Mouse (Mus musculus) forebrain, embryonic 11.5 days (tissue): ENCODE measurements around the gene Krtap3-3. TPM values are rescaled to one million over a fixed set of nuclear protein-coding genes. Genes with fewer than 3 reads are reported as not detected.

Experiments
- ATAC-seq: fragments of 200-750 bp; cut with Nextera tagmentation; replicated peaks from 2 replicates; pipeline ENCODE4 v1.8.0; 2017; ENCODE audit warnings: moderate TSS enrichment; ENCODE audit not compliant: low FRiP score
- DNase-seq: peaks from one replicate; pipeline ENCODE4 v3.0.0-alpha.2; 2017; ENCODE audit warnings: low spot score
- H3K27ac ChIP-seq: fragments of 300-500 bp; sonication (generic); 2 replicates; pipeline ENCODE4 v1.5.1; 2014; ENCODE audit warnings: low read depth, low read length
- H3K27me3 ChIP-seq: fragments of 300-500 bp; sonication (generic); 2 replicates; pipeline ENCODE4 v1.6.1; 2014; ENCODE audit warnings: mild to moderate bottlenecking, low read length, mixed read lengths; ENCODE audit not compliant: control insufficient read depth, insufficient read depth
- H3K36me3 ChIP-seq: fragments of 300-500 bp; sonication (generic); 2 replicates; pipeline ENCODE4 v1.6.1; 2014; ENCODE audit warnings: mild to moderate bottlenecking, low read length, moderate library complexity, mixed read lengths; ENCODE audit not compliant: control insufficient read depth, insufficient read depth
- H3K4me1 ChIP-seq: fragments of 300-500 bp; sonication (generic); replicated peaks from 2 replicates; pipeline ENCODE4 v1.6.1; 2014; ENCODE audit warnings: low read length, mixed read lengths; ENCODE audit not compliant: control insufficient read depth, insufficient read depth
- H3K4me2 ChIP-seq: fragments of 300-500 bp; sonication (generic); 2 replicates; pipeline ENCODE4 v1.6.1; 2014; ENCODE audit warnings: low read depth, mild to moderate bottlenecking, low read length, moderate library complexity, mixed read lengths; ENCODE audit not compliant: severe bottlenecking
- H3K4me3 ChIP-seq: fragments of 300-500 bp; sonication (generic); 2 replicates; pipeline ENCODE4 v1.5.1; 2014; ENCODE audit warnings: low read depth, low read length
- H3K9ac ChIP-seq: fragments of 300-500 bp; sonication (generic); 2 replicates; pipeline ENCODE4 v1.6.1; 2014; ENCODE audit warnings: low read length
- H3K9me3 ChIP-seq: fragments of 300-500 bp; sonication (generic); 2 replicates; pipeline ENCODE4 v1.6.1; 2016; ENCODE audit warnings: low read length, mixed read lengths; ENCODE audit not compliant: control insufficient read depth
- WGBS: fragments of 180-500 bp; shearing (Covaris S2); extraction: QIAGEN DNeasy Blood & Tissue Kit; methylation state at CpG from one replicate; pipeline ENCODE4 v1.1.7; 2014; 5-methylcytosine and 5-hydroxymethylcytosine counted together
- polyA plus RNA-seq: library from polyadenylated mRNA; unstranded; fragments of >200 nt; fragmentation: Nextera tagmentation; extraction: Ambion mirVana; gene quantifications from 2 replicates; pipeline ENCODE4 v1.2.1, GENCODE M21; 2014

Gene Krtap3-3
- polyA plus RNA-seq, 1 experiment from 2014 or later = not detected

DNA sequence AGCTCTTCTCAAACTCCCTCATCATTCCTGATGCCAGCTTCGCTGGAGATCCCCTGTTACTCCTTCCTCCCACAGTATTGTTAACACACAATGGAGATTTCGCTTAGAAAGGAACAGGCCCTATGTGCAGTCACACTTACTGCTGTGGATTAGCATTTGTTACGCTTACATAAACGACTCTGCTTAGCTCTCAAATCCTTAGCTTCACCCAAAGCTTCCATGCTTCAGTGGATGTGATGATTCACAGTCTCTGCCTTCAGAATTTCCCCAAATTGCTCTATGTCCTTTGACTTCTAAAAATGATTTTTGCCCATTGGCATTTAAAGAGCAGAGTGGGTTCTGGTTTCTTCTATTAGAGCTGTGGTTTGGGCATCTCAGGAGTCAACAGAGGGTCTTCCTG lies 22.5 kb upstream of the Krtap3-3 start:
- DNase-seq (no peak), ATAC-seq (no peak)
- H3K4me1 ChIP-seq = no peaks in the 10 kb centered on the region
- H3K4me3 ChIP-seq = no peak overlapping the region
- no peak overlapping the region for H3K9ac ChIP-seq
- H3K36me3 ChIP-seq = no peaks in the 10 kb centered on the region
- H3K27ac ChIP-seq = no peak overlapping the region
- 31% methylated on average over 4 of the region's 4 CpGs for WGBS
- no peaks in the 10 kb centered on the region for H3K27me3 ChIP-seq
- no peak overlapping the region for H3K4me2 ChIP-seq
- no peaks in the 10 kb centered on the region for H3K9me3 ChIP-seq

DNA sequence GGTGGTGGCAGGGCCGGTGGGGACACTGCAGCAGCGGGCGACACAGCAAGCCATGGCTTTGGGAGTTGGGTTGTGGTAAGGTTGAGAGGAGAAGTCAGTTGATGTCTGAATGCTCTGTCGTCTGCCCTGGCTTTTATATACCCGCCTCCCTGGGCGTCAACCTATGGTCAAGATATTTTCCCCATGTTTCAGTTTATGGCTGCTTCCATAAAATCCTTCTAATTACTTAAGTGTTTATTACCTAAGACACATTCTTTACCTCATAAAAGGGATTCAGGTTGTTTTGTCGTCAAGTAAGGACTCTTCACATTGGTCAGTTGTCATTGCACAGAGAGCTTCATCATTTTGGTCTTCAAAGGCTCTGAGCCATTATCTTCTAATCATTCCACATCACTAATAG lies 15.9 kb upstream of the Krtap3-3 start, which contains the start of gene Krtap3-1:
TSS of gene Krtap3-1 (minus strand) at position 101 of the 400 bp plus-strand sequence.
- DNase-seq (no peak), ATAC-seq (no peak)
- Histone ChIP-seq H3K27me3 (no peaks in the 10 kb centered on the region), H3K9ac (no peak within 1 kb of the TSS), H3K27ac (no peak within 1 kb of the TSS), H3K9me3 (no peaks in the 10 kb centered on the region), H3K4me1 (no peaks in the 10 kb centered on the region), H3K36me3 (no peaks in the 10 kb centered on the region), H3K4me2 (no peak within 1 kb of the TSS), H3K4me3 (no peak within 1 kb of the TSS)
- 94% methylated on average over 7 of the region's 7 CpGs for WGBS

DNA sequence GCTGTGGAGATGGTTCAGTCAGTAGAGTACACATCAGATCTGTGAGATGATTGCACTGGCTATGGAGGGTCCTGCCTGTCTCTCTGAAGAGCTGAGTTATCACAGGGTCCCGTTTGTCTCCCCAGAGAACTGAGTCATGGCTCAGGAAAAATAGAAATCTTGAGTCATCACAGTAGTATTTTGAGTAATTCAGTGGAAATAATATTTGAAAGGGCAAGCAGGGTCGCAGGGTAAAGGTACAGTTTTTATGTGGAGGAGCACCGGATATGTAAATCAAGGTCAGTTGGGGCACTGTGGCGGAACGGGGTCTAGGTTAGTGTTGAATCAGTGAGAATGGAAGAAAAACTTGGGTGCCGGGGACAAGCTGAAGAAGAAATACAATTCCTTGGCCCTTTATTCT lies 11.9 kb upstream of the Krtap3-3 start:
- 85% methylated on average over 6 of the region's 6 CpGs for WGBS
- ATAC-seq (no peak), DNase-seq (no peak)
- Histone ChIP-seq H3K4me3 (no peak overlapping the region), H3K4me2 (no peak overlapping the region), H3K27ac (no peak overlapping the region), H3K4me1 (no peaks in the 10 kb centered on the region), H3K9me3 (no peaks in the 10 kb centered on the region), H3K27me3 (no peaks in the 10 kb centered on the region), H3K9ac (no peak overlapping the region), H3K36me3 (no peaks in the 10 kb centered on the region)

DNA sequence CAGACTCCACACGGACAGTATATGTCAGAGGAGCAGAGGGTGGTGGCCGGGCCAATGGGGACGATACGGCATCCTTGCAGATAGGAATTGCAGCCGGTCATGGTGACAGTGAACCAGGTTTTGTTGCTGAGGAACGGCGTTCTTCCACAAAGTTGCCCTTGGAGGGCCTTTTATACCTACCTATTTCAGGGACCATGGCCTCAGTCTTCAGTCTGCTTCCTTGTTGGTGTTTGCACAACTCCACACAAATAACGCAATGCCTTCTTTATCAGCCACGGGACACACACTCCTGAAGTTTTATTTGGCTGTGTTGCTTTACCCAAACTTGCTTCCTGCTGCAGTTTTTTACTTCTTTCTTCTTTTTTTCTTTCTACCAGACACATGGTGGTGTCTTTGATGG lies 8.7 kb upstream of the Krtap3-3 start, which contains the start of gene Gm11939:
TSS of gene Gm11939 (minus strand) at position 101 of the 400 bp plus-strand sequence.
- no peak for ATAC-seq
- DNase-seq = no peak
- H3K4me1 ChIP-seq = no peaks in the 10 kb centered on the region
- no peak within 1 kb of the TSS for H3K27ac ChIP-seq
- no peak within 1 kb of the TSS for H3K4me3 ChIP-seq
- WGBS = 92% methylated on average over 9 of the region's 9 CpGs
- no peaks in the 10 kb centered on the region for H3K9me3 ChIP-seq
- no peak within 1 kb of the TSS for H3K9ac ChIP-seq
- H3K27me3 ChIP-seq = no peaks in the 10 kb centered on the region
- H3K4me2 ChIP-seq = no peak within 1 kb of the TSS
- no peaks in the 10 kb centered on the region for H3K36me3 ChIP-seq

DNA sequence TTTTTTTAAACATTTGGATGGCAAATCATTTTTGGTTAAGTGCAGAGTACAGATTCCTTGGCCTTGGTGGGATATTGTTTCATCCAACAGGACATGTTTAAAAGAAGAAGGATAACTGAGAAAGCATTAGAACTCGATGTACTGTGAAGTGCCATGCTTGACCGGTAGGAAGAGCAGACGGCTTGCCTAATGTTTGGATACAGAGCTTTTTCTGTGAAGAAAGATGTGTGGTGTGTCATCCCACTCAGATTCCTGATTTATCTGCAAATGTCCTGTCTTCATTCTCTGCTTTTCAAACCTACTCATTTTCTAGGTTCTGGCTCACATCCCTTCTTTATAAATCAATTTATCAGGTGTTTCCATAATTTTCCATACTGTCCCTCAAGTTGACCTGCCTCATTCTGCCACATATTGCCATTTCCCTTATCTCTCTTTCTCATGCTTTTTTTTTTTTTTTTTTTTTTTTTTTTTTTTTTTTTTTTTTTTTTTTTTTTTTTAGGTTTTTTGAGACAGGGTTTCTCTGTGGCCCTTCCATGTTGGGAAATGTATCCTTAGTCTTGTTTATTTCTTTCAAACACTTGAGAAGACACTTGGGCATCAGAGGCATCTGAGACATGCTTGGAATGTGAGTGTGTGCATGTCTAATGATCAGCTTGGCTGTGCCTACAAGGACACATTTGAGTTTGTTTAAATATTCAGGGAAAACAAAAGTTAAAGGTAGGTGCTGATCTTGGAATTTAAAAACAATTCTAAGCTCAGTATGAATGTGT lies 7.5 kb upstream of the Krtap3-3 start:
- 91% methylated on average over 3 of the region's 3 CpGs for WGBS
- H3K36me3 ChIP-seq = no peaks in the 10 kb centered on the region
- H3K9ac ChIP-seq = no peak overlapping the region
- no peak for DNase-seq
- H3K27ac ChIP-seq = no peak overlapping the region
- no peak for ATAC-seq
- no peaks in the 10 kb centered on the region for H3K4me1 ChIP-seq
- no peak overlapping the region for H3K4me3 ChIP-seq
- no peak overlapping the region for H3K4me2 ChIP-seq
- no peaks in the 10 kb centered on the region for H3K27me3 ChIP-seq
- H3K9me3 ChIP-seq = no peaks in the 10 kb centered on the region

DNA sequence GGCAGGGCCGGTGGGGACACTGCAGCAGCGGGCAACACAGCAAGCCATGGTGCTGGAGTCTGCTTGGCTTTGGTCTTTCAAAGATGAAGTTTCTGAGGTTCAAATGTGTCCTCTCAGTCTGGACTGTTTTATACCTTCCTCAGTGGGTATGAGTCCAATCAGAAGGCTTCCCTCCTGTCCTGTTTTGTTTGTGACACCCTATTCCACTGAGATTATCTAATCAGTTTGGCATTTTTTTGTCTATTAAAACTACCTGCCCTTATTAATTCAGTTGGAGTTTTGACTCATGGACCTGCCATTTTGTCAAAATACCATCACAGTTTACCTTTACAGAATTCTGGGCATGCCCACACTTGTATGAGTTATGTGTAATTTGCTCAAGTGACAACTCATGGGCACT lies 6.1 kb upstream of the Krtap3-3 start, which contains the start of gene Krtap3-2:
TSS of gene Krtap3-2 (minus strand) at position 101 of the 400 bp plus-strand sequence.
- no peak within 1 kb of the TSS for H3K9ac ChIP-seq
- DNase-seq (no peak), ATAC-seq (no peak)
- no peaks in the 10 kb centered on the region for H3K36me3 ChIP-seq
- no peaks in the 10 kb centered on the region for H3K27me3 ChIP-seq
- H3K9me3 ChIP-seq = no peaks in the 10 kb centered on the region
- H3K27ac ChIP-seq = no peak within 1 kb of the TSS
- H3K4me3 ChIP-seq = no peak within 1 kb of the TSS
- no peaks in the 10 kb centered on the region for H3K4me1 ChIP-seq
- 91% methylated on average over 2 of the region's 2 CpGs for WGBS
- H3K4me2 ChIP-seq = no peak within 1 kb of the TSS

DNA sequence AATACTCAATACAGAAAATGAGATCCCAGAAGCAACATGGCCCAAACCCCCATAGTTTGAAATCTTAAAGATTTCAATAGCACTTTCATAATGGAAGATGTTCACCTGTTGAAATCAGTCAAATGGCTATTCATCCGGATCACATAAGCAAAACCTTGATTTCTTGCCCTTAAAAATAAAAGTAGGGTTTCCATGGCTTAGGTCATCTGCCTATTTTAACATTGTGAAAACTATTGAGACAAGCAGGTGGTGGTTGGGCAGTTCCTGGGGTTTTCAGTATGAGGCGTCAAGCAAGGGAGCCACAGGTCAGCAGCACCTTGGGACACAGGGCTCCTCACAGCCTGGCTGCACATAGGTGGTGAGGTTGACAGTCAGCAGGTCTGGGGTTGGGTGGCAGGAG lies 5.5 kb upstream of the Krtap3-3 start:
- H3K4me2 ChIP-seq = no peak overlapping the region
- no peak overlapping the region for H3K9ac ChIP-seq
- ATAC-seq = no peak
- WGBS = 90% methylated on average over 2 of the region's 2 CpGs
- H3K9me3 ChIP-seq = no peaks in the 10 kb centered on the region
- no peaks in the 10 kb centered on the region for H3K4me1 ChIP-seq
- no peaks in the 10 kb centered on the region for H3K36me3 ChIP-seq
- H3K4me3 ChIP-seq = no peak overlapping the region
- no peak overlapping the region for H3K27ac ChIP-seq
- no peak for DNase-seq
- H3K27me3 ChIP-seq = no peaks in the 10 kb centered on the region

DNA sequence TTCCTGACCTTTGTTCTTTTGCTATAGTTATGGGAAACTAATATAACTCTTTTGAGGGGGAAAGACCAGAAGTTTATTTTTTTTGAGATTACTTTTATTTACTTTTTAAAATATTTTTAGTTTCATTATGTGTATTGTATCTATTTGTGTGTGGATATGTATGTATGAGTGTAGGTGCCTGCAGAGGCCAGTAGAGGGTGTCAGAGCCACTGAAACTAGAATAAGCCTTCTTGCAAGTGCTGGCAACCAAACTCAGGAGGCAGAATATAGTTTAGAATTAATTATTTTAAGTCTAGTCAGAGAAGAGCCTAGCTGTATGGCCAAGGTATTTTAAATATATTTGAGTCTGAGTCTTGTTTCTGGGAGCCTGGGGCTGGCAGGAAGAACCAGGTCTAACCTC lies 2.8 kb downstream of the Krtap3-3 start:
- no peak overlapping the region for H3K4me2 ChIP-seq

DNA sequence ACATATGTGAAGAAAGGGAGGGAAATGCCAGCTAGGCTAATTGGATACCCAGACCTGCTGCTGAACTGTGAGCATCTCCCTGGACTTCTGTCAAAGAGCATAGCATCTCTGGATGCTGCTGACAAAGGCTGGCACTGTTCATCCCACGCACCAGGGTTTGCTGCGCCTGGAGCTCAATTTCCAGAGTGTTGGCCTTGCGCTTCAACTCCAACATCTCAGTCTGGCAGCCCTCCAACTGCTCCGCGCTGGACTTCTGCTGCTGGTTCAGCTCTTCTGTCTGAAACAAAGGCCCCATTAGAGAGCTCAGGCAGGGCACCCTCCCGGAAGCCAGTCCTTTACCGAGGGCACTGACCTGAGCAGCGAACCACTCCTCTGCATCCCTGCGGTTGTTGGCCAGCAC lies 10.9 kb downstream of the Krtap3-3 start:
- no peak for DNase-seq

More for the DNA sequence above, 2.8 kb downstream of the Krtap3-3 start:
- H3K4me1 ChIP-seq = no peaks in the 10 kb centered on the region
- H3K9ac ChIP-seq = no peak overlapping the region
- H3K27me3 ChIP-seq = no peaks in the 10 kb centered on the region
- H3K27ac ChIP-seq = no peak overlapping the region
- no peak for DNase-seq
- ATAC-seq = no peak
- no peaks in the 10 kb centered on the region for H3K9me3 ChIP-seq
- no peak overlapping the region for H3K4me3 ChIP-seq
- H3K36me3 ChIP-seq = no peaks in the 10 kb centered on the region

More for the DNA sequence above, 10.9 kb downstream of the Krtap3-3 start:
- Histone ChIP-seq H3K4me1 (no peaks in the 10 kb centered on the region), H3K36me3 (no peaks in the 10 kb centered on the region), H3K9me3 (no peaks in the 10 kb centered on the region; the same call in 1 of the 2 replicates), H3K4me2 (no peak overlapping the region), H3K9ac (no peak overlapping the region), H3K4me3 (no peak overlapping the region), H3K27ac (no peak overlapping the region), H3K27me3 (no peaks in the 10 kb centered on the region)
- 72% methylated on average over 9 of the region's 9 CpGs for WGBS
- ATAC-seq = no peak
